Mouse (Mus musculus) hindbrain, embryonic 11.5 days (tissue): ENCODE results near the gene E330017A01Rik. TPM values are rescaled to one million over a fixed set of nuclear protein-coding genes. Genes with fewer than 3 reads are reported as not detected.
"Not testable (repeated sequence)": the region's sequence is repeated elsewhere in the genome, so short reads cannot be mapped to it uniquely, and the experiment has no call there.

ENCODE experiments used
- ATAC-seq: fragments of 200-750 bp; cut with Nextera tagmentation; 2 replicates; pipeline ENCODE4 v1.8.0; 2017; ENCODE audit warnings: mild to moderate bottlenecking, moderate TSS enrichment, moderate library complexity; ENCODE audit not compliant: low FRiP score
- DNase-seq: peaks from one replicate; pipeline ENCODE4 v3.0.0-alpha.2; 2015; ENCODE audit warnings: low spot score
- H3K27ac ChIP-seq: fragments of 300-500 bp; sonication (generic); 2 replicates; pipeline ENCODE4 v1.5.1; 2014; ENCODE audit warnings: mild to moderate bottlenecking, low read depth, low read length
- H3K27me3 ChIP-seq: fragments of 300-500 bp; sonication (generic); 2 replicates; pipeline ENCODE4 v1.6.1; 2014; ENCODE audit warnings: mild to moderate bottlenecking, low read length, moderate library complexity, mixed read lengths; ENCODE audit not compliant: control insufficient read depth, insufficient read depth
- H3K36me3 ChIP-seq: fragments of 300-500 bp; sonication (generic); 2 replicates; pipeline ENCODE4 v1.6.1; 2014; ENCODE audit warnings: mild to moderate bottlenecking, low read length, moderate library complexity, mixed read lengths; ENCODE audit not compliant: control insufficient read depth, insufficient read depth
- H3K4me1 ChIP-seq: fragments of 300-500 bp; sonication (generic); replicated peaks from 2 replicates; pipeline ENCODE4 v1.6.1; 2014; ENCODE audit warnings: low read length, mixed read lengths; ENCODE audit not compliant: control insufficient read depth, insufficient read depth
- H3K4me2 ChIP-seq: fragments of 300-500 bp; sonication (generic); replicated peaks from 2 replicates; pipeline ENCODE4 v1.6.1; 2014; ENCODE audit warnings: mild to moderate bottlenecking, low read depth, low read length
- H3K4me3 ChIP-seq: fragments of 300-500 bp; sonication (generic); 2 replicates; pipeline ENCODE4 v1.5.1; 2014; ENCODE audit warnings: low read depth, low read length
- H3K9ac ChIP-seq: fragments of 300-500 bp; sonication (generic); 2 replicates; pipeline ENCODE4 v1.6.1; 2014; ENCODE audit warnings: low read depth, low read length
- H3K9me3 ChIP-seq: fragments of 300-500 bp; sonication (generic); 2 replicates; pipeline ENCODE4 v1.6.1; 2016; ENCODE audit warnings: low read length; ENCODE audit not compliant: control insufficient read depth
- WGBS: fragments of 180-500 bp; shearing (Covaris S2); extraction: QIAGEN DNeasy Blood & Tissue Kit; methylation state at CpG from one replicate; pipeline ENCODE4 v1.1.7; 2014; 5-methylcytosine and 5-hydroxymethylcytosine counted together
- polyA plus RNA-seq: library from polyadenylated mRNA; unstranded; fragments of >200 nt; fragmentation: Nextera tagmentation; extraction: Ambion mirVana; gene quantifications from 2 replicates; pipeline ENCODE4 v1.2.1, GENCODE M21; 2014

The E330017A01Rik gene
- polyA plus RNA-seq, 1 experiment from 2014 or later, result not detected

DNA sequence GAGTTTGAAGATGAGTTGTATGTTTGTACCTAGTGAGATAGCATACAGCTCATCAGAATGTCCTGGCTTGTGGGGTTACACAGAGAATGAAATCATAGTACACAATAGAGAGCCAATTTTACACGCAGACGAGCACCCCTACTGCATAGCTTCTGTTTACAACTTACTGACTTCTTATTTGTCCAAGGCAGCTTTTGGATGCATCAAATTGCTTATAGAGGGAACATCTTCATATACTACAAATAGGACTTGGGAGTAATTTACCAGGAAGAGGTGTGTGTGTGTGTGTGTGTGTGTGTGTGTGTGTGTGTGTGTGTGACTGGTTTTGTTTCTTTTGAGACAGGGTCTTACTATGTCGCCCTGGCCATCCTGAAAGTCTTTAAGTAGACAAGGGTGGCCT lies 30.0 kb upstream of the E330017A01Rik start:
- no peak overlapping the region for H3K9ac ChIP-seq
- no peak for ATAC-seq
- no peaks in the 10 kb centered on the region for H3K9me3 ChIP-seq
- WGBS, result 81% methylated on average over 3 of the region's 3 CpGs
- no peaks in the 10 kb centered on the region for H3K36me3 ChIP-seq
- no peaks in the 10 kb centered on the region for H3K4me1 ChIP-seq
- H3K4me3 ChIP-seq, result no peak overlapping the region
- no peak overlapping the region for H3K4me2 ChIP-seq
- DNase-seq, result no peak
- no peak overlapping the region for H3K27ac ChIP-seq
- no peaks in the 10 kb centered on the region for H3K27me3 ChIP-seq

DNA sequence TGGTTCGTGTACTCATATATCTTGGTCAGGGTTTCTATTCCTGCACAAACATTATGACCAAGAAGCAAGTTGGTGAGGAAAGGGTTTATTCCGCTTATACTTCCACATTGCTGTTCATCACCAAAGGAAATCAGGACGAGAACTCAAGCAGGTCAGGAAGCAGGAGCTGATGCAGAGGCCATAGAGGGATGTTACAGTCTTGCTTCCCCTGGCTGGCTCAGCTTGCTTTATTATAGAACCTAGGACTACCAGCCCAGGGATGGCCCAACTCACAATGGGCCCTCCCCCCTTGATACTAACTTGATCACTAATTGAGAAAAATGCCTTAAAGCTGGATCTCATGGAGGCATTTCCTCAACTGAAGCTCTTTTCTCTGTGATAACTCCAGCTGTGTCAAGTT lies 28.1 kb upstream of the E330017A01Rik start:
- H3K4me3 ChIP-seq, result not testable (repeated sequence)

DNA sequence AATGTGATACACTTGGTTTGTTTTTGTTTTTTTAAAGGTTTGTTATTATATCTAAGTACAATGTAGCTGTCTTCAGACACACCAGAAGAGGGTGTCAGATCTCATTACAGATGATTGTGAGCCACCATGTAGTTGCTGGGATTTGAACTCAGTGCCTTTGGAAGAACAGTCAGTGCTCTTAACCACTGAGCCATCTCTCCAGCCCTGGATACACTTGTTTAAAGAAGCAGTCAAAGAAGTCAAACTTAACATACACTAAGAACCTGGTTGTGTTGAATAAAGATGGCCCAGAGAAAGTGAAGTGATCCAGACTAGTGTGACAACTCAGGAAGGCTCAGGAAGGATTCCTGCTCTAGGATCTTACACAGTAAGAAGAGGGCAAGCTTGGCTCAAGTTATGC lies 26.6 kb upstream of the E330017A01Rik start:
- not testable (repeated sequence) for ATAC-seq, DNase-seq, H3K27ac ChIP-seq, H3K27me3 ChIP-seq, H3K36me3 ChIP-seq, H3K9ac ChIP-seq, H3K4me1 ChIP-seq, H3K4me3 ChIP-seq, H3K4me2 ChIP-seq, H3K9me3 ChIP-seq

More for the DNA sequence above, 28.1 kb upstream of the E330017A01Rik start:
- not testable (repeated sequence) for H3K4me1 ChIP-seq, DNase-seq, H3K27me3 ChIP-seq, ATAC-seq, H3K36me3 ChIP-seq, H3K27ac ChIP-seq, H3K4me2 ChIP-seq, H3K9me3 ChIP-seq, H3K9ac ChIP-seq
- 87% methylated on average over 3 of the region's 3 CpGs for WGBS

DNA sequence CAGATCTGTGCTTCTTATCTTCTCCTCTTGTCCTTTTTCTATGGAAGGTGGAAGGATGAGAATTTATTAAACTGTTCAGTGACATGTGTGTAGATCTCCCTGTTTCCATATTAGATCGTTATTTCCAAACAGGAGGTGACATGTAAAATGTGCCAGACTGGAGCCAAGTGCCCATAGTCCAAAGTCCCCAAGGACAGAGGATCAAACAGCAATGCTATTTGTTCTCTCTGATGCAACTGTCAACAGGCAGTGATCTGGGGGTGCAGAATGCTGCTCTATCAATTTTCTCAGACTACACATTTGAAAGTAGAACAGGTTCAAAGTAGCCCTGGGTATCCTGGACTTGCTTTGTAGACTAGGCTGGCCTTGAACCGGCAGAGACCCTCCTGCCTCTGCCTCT lies 25.3 kb upstream of the E330017A01Rik start:
- Histone ChIP-seq H3K27me3 (no peaks in the 10 kb centered on the region), H3K27ac (no peak overlapping the region), H3K4me1 (no peaks in the 10 kb centered on the region), H3K9ac (no peak overlapping the region), H3K9me3 (no peaks in the 10 kb centered on the region), H3K4me2 (no peak overlapping the region), H3K4me3 (no peak overlapping the region), H3K36me3 (no peaks in the 10 kb centered on the region)
- ATAC-seq (no peak), DNase-seq (no peak)
- whole genome bisulfite sequencing, result 92% methylated on average over 2 of the region's 2 CpGs

DNA sequence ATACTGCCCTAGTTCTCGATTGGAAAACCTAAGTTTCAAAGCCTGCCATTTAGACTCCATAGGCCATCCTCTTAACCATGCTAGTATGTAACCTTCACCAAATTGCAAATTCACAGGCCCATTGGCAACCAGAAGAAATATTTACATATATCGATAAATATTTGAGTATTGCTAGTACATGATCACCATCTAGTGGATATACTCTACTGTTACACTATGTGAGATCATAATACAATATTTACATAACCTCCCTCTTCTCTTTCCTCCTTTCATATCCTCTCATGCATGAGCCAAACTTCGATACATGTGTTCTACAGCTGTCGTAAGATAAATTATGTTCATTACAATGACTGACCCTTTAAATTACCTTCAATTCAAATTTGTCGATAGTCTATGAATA lies 24.5 kb upstream of the E330017A01Rik start:
- no peak overlapping the region for H3K27ac ChIP-seq
- H3K36me3 ChIP-seq, result no peaks in the 10 kb centered on the region
- H3K4me2 ChIP-seq, result no peak overlapping the region
- H3K4me3 ChIP-seq, result no peak overlapping the region
- H3K4me1 ChIP-seq, result no peaks in the 10 kb centered on the region
- no peaks in the 10 kb centered on the region for H3K9me3 ChIP-seq
- H3K9ac ChIP-seq, result no peak overlapping the region
- no peaks in the 10 kb centered on the region for H3K27me3 ChIP-seq
- ATAC-seq (peak; percentile 54; the same call in 1 of the 2 replicates), DNase-seq (no peak)
- WGBS, result 75% methylated on average over 5 of the region's 5 CpGs

DNA sequence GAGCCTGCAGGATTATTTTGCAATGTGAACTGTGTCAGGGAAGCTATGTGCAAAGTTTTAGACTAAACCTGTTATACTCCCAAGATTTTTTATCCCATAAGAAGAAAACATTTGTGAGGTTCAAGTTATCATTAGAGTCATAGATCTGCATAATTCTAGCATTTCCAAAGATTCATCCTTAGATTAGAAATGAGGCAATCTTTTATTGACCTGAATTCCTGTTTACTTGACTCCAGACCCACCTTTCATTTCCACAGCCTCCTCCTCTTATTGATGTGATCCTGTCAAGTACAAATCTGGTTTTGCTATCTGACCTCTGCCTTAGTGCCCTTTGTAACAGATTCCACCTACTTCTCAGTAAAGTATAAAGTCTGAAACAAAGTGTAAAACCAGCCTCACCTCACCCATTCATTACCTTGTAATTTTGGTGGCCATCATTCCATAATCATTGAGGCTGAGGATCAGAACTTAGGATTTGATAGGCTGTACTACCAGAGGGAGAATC lies 23.8 kb upstream of the E330017A01Rik start:
- Histone ChIP-seq H3K4me2 (no peak overlapping the region), H3K9me3 (no peaks in the 10 kb centered on the region), H3K4me1 (no peaks in the 10 kb centered on the region), H3K27ac (no peak overlapping the region), H3K9ac (no peak overlapping the region), H3K27me3 (no peaks in the 10 kb centered on the region), H3K4me3 (no peak overlapping the region), H3K36me3 (no peaks in the 10 kb centered on the region)
- DNase-seq (no peak), ATAC-seq (no peak)

DNA sequence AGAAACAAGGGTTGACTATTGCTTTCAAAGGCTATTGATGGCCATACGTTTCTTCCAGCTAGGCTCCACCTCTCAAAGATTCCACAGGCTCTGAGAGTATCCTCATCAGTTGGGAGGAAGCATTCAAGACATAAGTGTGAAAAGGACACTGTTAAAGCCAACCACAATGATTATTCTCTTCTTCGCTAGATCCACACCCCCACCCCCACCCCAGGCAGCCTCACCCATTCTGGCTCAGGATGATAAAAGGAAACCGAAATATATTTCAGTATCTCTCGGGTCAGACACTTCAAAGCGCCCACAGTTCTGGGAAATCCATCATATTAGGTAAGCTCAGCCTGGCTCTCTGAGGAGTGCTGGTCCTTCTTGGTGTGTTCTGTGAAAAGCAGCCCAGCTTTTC lies 23.3 kb upstream of the E330017A01Rik start:
- WGBS, result 80% methylated on average over 5 of the region's 5 CpGs
- H3K4me3 ChIP-seq, result no peak overlapping the region
- no peak for ATAC-seq
- H3K9ac ChIP-seq, result no peak overlapping the region
- H3K9me3 ChIP-seq, result no peaks in the 10 kb centered on the region
- no peaks in the 10 kb centered on the region for H3K4me1 ChIP-seq
- H3K4me2 ChIP-seq, result no peak overlapping the region
- no peaks in the 10 kb centered on the region for H3K27me3 ChIP-seq
- DNase-seq, result no peak
- H3K36me3 ChIP-seq, result no peaks in the 10 kb centered on the region
- H3K27ac ChIP-seq, result no peak overlapping the region

DNA sequence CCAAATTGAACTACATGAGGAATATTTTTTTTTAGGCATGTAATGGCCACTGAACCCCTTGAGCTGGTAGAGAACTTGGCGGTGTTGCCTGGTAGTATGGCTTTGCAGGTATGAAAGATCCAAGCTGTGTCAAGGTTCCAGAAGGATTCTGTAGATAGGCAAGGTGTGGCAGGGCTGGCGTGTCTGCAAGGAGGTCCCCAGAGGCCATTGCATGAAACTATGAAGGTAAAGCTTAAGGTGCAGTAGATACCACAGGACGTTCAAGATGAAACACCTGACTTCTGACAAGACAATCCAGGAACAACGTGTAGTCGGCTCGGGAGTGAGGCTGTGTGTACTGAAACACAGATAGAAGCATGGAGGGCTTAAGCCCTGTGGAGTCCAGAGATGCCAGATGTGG lies 20.1 kb upstream of the E330017A01Rik start:
- DNase-seq, result no peak
- WGBS, result 89% methylated on average over 6 of the region's 6 CpGs

DNA sequence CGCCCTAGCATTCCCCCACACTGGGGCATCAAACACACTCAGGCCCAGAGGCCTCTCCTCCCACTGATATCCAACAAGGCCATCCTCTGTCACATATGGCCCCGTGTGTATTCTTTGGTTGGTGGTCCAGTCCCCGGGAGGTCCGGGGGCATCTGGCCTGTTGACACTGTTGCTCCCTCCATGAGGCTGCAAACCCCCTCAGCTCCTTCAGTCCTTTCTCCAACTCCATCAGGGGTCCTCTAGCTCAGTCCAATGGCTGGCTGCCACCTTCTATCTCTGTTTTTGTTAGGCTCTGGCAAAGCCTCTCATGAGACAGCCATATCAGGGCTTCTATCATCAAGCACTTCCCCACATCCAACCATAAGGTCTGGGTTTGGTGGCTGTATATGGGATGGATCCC lies 18.0 kb upstream of the E330017A01Rik start:
- H3K4me1 ChIP-seq, result no peaks in the 10 kb centered on the region
- H3K27ac ChIP-seq, result no peak overlapping the region
- H3K4me2 ChIP-seq, result no peak overlapping the region
- H3K9me3 ChIP-seq, result no peaks in the 10 kb centered on the region
- H3K36me3 ChIP-seq, result no peaks in the 10 kb centered on the region
- no peaks in the 10 kb centered on the region for H3K27me3 ChIP-seq
- no peak overlapping the region for H3K4me3 ChIP-seq
- DNase-seq (no peak), ATAC-seq (no peak)
- no peak overlapping the region for H3K9ac ChIP-seq
- WGBS, result 85% methylated on average over 4 of the region's 4 CpGs

More for the DNA sequence above, 20.1 kb upstream of the E330017A01Rik start:
- H3K4me3 ChIP-seq, result no peak overlapping the region
- H3K9me3 ChIP-seq, result no peaks in the 10 kb centered on the region
- H3K27me3 ChIP-seq, result no peaks in the 10 kb centered on the region
- no peak overlapping the region for H3K27ac ChIP-seq
- H3K4me1 ChIP-seq, result no peaks in the 10 kb centered on the region
- no peaks in the 10 kb centered on the region for H3K36me3 ChIP-seq
- no peak overlapping the region for H3K9ac ChIP-seq
- H3K4me2 ChIP-seq, result no peak overlapping the region
- ATAC-seq, result no peak
